Mouse (Mus musculus) thymus, postnatal 36 days (tissue): Measurements from ENCODE around the gene Rab3il1.

Experiments
- DNase-seq, 2 experiments: peaks; one replicate each; pipeline ENCODE4 v3.0.0; 2022; ENCODE audit warnings: mixed read lengths in 2 of 2

Gene Rab3il1

DNA sequence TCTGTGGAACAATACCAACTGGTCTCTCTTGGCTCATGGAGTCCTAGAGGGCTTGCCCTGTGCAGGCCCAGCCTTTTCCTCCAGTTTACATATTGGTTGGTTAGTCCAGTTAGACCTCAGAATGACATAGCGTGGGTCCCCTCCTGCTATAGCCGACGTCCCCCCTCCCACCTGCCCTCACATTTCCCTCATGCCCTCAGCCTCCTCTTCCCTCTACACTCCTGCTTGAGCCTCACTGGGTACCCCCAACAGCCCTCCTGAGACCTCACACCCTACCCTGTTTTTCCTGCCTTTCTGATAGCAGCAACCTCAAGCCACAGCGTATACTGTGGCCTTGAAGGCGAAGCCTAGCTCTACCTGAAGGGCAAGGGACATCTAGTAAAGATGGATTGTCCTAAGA lies 61.4 kb downstream of the Rab3il1 start:
- no peak for DNase-seq

GRCm38 (mm10) chr19:10064173-10065012 lies 62.9 kb downstream of the Rab3il1 start:
- peak; percentile 59 to 77 for DNase-seq

DNA sequence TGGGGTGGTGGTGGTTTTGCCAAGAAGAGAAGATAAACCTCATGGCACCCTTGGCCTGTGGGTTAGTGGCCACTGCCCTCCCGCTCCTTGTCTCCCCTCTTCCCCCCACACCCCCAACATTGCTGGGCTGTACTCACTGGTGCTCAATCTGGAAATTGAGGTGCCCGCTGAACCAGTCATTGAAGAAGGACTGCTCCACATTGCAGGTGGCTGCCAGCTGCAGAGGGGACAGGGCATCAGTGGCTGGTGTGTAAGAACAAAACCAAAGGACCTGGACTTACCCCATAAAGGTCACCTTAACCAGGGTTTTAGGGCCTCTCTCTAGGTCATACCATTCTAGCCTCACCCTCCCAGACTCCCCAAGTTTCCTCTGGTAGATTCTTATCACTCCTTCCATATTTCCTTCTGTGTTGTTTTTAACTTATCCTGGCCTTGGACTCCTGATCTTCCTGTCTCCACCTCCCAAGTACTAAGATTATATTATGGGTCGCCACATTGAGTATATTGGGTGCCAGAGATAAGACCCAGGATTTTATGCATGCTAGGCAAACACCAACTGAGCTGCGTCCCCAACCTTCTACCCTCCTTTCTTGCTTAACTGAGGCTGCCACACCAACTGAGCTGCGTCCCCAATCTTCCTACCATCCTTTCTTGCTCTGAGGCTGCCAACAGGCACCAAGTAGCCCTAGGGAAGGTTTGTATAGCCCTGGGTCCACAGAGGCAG lies 64.2 kb downstream of the Rab3il1 start:
- DNase-seq, result no peak

GRCm38 (mm10) chr19:10066189-10066500 lies 64.7 kb downstream of the Rab3il1 start:
- no peak for DNase-seq

- DNase-seq, result no peak
Measured at GRCm38 (mm10) chr19:10066502-10066901, 65.0 kb downstream of the Rab3il1 start.

GRCm38 (mm10) chr19:10067701-10068100 lies 66.2 kb downstream of the Rab3il1 start:
- no peak for DNase-seq

DNA sequence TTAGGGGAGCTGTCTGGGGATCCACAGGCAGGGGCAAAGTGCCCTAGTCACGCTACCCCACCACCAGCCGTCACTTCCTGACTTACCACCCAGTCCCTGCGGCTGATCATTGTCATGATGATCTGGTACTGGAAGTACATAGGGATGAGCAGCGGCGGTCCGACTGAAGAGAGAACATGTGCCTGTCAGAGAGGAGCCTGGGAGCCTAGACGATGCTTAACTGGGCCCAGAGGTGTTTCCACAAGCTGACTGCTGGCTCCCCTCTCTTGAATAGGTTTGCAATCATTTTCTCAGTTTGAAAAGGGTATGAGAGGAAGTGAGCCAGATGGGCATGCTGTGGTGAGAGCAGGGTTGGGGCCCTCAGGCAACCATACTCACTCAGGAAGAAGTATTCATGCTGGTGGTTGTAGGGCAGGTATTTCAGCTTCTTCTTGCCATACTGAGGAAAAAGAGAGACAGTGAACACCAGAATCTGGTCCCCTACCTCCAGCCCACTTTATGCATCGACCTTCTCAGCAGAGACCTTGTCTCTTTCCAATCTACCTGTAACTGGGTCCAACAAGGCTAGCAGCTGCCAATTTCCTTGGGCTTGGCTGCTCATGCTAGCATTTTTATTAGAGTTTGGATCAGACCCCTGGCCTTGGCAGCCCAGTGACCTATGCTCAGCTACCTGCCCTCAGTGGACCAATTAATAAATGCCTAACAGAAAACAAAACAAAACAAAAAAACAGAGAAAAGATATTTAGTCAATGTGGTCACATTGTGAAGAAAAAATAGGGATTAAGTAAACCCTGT lies 68.9 kb downstream of the Rab3il1 start:
- DNase-seq, result peak; percentile 41 to 42

DNA sequence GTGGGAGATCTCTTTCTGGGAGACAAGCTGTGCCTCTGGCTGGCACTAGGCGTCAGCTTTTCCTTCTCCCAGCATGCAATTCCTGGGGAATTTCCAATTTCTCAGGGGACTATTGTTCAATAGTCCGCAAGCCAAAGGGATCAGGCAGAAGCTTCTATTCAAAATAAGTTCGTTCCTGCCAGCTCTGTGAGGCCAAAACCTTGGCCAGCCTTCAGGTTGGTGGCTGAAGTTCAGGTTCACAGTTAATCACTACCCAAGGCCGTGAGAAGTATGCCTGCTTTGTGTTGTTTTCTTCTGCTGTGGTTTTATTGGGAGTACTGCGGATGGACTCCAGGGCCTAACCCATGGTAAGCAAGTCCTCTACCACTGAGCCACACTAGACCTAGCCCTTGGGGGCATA lies 69.7 kb downstream of the Rab3il1 start:
- DNase-seq, result no peak

DNA sequence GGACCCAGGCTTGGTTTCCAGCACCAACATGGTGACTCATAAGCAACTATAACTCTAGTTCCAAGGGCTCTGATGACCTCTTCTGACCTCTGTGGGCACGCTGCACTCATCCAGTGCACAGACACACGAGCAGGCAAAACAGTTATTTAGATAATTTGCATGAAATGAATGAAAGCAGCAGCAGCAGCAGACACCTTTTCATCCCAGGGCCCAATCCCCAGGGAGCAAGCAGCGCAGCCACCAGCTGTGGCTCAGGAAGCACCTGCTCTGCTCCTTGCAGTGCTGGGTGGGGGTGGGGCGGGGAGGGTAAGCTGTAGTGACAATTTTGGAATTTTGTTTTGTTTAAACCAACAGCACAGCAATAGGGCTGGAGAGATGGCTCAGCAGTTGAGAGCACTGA lies 70.4 kb downstream of the Rab3il1 start:
- no peak for DNase-seq

DNA sequence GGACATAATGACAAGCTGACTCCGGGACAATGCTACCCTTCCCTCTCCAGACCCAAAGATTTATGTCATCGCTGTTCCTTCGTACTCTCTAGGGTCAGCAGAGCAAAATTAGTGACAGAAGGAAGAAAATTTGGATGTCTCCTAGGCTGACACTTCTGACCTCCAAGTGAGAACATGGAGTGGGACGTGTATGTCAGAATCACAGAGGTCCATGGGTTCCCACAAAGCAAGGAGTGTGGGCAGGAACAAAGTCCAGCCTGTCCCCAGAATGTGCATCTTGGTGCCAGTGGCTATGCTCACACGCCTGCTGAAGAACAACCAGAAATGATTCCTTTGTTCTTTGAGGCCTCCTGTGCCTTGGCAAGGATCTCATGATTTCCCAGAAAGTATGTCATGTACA lies 71.7 kb downstream of the Rab3il1 start:
- DNase-seq, result no peak

DNA sequence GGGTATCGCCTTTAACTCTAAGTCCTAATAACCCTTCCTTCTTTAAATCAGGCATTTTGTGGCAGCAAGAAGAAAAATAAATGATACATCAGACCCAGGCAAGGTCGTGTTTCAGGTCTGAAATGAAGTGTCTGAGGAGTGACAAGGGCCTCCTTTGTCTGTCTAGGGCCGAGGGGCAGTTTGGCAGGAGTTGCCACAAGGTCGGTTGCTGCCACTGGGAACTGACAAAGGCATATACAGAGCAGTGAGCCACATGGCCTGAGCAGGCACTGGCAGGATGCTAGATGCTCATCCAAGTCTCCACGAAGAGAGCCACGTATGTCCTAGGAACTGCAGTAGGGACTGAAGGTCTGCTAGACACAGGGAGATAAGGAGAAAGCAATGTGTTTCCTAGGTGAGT lies 76.9 kb downstream of the Rab3il1 start:
- no peak for DNase-seq

DNA sequence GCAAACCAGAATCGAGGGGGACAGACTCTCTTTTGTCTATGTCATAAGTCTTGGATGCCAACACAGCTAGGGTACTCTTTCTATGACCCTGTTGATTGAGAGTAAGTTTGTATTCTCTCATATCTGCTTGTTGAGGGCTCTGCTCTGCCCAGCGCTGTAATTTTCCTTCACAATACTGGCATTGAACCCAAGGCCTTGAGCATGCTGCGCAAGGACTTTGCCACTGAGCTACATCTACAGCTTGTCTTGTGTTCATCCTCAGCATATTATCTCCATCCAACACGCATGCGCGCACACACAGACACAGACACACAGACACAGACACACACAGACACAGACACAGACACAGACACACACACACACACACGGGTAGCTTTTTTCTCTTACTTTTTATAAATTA lies 78.9 kb downstream of the Rab3il1 start:
- DNase-seq, result no peak

DNA sequence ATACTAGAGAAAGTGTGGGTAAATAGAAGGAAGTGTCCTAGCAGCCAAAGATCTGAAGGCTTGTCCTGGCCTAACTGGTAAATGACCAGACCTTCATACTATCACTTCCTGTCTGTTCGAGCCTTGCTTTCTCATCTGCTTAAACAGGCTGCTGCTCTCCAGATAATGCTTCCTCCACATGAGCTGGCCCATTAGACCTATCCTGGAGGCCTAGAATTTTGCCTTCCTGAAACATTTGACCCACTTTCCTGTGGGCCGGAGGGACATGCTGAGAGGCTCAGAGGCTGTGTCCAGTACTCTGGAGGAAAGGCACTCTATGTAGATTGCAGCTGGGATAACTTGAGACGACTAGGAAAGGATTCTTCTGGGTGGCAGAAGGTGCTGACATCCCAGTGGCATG lies 80.6 kb downstream of the Rab3il1 start:
- no peak for DNase-seq

DNA sequence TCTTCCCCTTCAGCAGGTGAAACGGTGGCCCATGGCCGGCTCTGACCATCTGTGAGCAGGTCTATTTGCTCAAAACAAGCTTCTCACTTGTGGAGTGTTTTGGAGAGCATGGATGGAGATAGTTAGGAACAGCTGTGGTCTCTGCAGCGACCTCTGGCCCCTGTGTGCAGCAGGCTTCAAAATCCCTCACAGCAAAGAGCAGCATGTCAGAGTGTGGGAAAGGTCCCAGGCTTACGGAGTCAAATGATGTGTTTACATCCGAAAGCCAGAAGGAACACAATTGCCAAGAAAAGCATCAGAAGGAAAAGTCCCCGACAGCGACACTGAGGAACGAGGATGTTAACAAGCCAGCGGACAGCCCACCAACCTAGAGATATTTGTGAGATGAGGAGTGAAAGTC lies 84.0 kb downstream of the Rab3il1 start:
- DNase-seq, result no peak

DNA sequence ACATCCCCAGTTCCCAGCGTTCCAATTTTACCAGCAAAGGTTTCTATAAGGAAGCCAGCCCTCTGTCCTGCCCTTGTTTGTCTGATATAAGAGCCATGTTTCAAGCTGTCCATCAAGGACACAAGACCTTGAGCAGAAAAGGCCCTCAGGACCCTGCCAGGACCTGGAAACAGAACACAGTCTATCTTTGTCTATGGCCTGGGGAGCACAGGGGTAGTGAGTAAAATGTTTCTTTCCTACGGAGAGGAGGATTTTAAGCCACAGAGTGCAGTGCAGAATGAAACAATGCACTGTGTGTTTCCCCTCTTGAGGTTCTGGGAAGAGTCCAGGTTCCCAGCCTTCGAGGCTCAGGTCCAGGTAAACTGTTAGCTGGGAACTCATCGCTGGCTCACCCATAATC lies 85.5 kb downstream of the Rab3il1 start:
- DNase-seq, result no peak
